Mouse (Mus musculus) large intestine, adult 2 months (tissue): ENCODE results near the gene Scube1. TPM values are rescaled to one million over a fixed set of nuclear protein-coding genes. Genes with fewer than 3 reads are reported as not detected.

ENCODE experiments used
- DNase-seq: peaks from one replicate; pipeline ENCODE4 v3.0.0-alpha.2; 2012; ENCODE audit warnings: low read depth, low spot score
- WGBS: fragments of 180-500 bp; shearing (Covaris S2); methylation state at CpG from one replicate; pipeline ENCODE4 v1.1.7; 2018; 5-methylcytosine and 5-hydroxymethylcytosine counted together
- polyA plus RNA-seq: library from polyadenylated mRNA; depleted of rRNA; stranded (reverse); fragments of >200 nt; gene quantifications from 2 replicates; pipeline ENCODE4 v1.2.3, GENCODE M21; 2012; rRNA removed

Scube1 gene
- polyA plus RNA-seq: 8.3 and 12.9 TPM in 2 replicates

DNA sequence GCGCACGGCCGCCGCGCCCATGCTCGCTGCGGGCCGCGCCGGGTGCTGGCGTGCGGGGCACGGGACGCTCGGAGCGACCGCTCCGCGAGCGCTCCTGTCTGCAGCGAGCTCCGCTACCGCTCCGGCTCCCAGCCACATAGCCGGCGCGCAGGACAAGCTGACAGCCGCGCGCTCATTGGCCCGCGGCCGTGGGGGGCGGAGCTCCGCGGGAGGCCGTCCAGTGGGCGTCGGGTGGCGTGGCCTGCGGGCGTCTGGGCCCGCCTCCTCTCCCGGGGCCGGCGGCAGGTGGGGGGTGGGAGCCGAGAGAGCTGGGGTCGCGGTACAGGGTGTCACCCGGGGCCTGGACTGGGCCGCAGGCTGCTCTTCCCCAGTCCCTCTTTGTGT, at the start of gene Scube1:
Scube1 (minus strand) TSS at position 136 of the 384 bp plus-strand sequence.
- peak; percentile 19 for DNase-seq
- under 1% methylated on average over 51 of the region's 51 CpGs for WGBS

DNA sequence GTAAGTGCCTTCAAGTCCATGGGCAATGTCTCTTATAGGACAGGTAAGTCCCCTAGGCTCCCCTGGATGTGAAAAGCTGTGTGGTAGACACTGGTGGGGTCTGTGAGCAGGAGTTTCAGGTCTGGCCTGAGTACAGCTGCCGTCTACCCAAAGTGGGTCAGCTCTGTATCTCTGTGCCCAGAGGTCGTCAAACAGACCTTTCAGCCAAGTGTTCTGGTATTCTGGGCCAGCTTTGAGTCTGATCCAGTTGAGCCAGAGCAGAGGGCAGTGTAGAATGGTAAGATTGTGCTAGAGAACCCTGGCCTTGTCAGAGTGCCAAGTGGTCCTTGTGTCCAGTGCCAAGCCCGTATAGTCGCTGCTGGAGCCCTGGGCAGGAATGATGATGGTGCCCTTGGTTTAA, 48.1 kb upstream of the Scube1 start:
- 79% methylated on average over 4 of the region's 4 CpGs for WGBS
- DNase-seq: no peak

DNA sequence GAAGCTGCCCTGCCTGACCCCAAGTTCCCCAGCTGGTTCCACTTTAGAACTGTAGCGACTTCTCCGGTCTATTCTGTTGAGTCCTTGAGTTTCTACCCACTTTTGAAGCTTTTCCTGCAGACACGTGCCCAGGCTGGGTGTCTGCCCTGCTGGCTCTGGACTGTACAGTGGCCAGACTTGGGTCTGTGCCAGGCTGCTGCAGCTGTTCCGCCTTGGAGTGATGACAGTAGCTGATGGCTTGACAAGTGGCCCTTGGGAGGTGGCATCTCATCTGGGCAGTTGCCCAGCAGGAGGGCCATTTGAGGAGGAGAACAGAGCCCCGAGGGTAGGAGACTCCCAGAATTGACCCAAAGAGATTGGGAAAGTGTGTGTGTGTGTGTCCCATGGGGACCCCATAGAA, 47.6 kb upstream of the Scube1 start:
- DNase-seq: no peak
- WGBS: 53% methylated on average over 5 of the region's 5 CpGs

DNA sequence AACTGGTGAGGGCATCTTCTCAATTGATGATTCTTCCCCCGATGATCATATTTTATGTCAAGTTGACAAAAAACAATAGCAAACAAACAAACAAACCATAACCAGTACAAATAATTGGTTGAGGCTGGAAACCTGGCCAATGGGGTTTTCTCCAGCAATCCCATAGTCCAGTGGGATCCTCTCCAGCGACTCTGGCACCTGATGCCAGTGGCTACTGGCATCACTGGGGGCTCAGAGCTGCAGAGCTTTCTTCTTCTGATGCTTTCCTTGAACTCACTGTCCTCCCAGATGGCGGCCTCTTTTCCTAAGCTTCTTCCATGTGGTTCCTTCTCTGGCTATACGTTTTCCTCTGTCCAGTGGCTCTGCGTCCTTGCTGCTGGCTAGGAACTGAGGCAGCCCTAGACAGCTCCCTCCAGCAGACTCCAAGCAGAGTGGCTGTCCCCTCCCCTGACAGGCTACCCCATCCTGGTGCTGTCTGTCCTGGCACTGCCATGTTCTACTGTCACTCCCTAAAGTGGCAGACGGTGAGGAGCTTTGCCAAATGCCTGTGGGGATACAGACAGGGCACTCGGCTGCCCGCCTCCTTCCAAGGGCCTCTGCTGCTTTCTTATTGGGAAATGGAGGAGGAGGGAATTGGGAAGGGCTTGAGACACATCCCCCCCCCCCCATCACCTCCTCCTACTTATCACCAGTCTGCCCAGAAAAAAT, 46.7 kb upstream of the Scube1 start:
- 72% methylated on average over 8 of the region's 8 CpGs for WGBS

DNA sequence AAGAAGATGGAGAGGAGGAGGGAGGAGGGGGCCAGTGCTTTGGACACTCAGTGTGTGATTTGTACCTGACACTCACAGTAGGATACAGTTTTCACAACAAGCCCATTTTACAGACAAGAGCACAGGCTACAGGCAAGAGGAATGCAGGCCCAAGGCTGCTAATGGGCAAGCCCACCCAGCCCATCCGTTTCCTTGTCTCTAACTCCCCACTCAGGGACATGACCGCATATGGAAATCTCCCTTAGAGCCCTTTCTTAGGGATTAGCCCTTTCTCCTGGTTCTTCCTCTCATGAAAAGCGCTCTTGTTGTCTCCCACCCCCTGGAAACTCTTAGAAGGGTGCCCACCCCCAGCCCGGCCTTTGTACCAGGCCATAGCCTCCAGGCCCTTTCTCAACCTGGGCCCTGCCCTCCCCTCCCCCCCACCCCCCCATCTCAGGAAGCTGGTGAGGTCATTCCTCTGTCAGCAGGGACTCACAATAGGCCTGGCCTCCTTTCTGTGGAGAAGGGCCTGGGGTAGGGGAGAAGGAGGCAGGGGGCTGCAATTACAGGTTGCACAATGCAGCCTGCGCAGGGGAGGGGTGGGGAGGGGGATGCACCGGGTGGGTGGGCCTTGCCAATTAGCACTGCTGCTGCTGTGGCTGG, 40.7 kb upstream of the Scube1 start:
- DNase-seq: no peak
- WGBS: 30% methylated on average over 6 of the region's 6 CpGs

More for the DNA sequence above, 46.7 kb upstream of the Scube1 start:
- no peak for DNase-seq

DNA sequence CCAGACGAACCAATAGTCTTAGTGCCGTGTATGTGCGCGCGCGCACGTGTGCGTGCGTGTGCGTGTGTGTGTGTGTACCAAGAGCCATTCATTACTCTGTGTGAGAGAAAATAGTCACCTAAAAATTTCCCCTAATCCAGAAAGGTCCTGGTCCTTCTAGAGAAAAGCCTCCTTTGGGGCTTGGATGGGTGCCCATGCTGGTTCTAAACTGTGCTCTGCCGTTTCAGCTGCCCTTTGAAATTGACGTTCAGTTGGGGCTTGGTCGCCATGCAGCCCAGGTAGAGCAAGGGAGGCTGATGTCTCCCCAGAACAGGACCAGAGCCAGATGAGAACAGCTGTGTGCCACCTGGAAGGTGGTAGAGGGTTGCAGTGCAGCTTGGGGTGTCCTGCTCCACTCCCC, 36.7 kb upstream of the Scube1 start:
- no peak for DNase-seq
- 81% methylated on average over 13 of the region's 13 CpGs for WGBS

DNA sequence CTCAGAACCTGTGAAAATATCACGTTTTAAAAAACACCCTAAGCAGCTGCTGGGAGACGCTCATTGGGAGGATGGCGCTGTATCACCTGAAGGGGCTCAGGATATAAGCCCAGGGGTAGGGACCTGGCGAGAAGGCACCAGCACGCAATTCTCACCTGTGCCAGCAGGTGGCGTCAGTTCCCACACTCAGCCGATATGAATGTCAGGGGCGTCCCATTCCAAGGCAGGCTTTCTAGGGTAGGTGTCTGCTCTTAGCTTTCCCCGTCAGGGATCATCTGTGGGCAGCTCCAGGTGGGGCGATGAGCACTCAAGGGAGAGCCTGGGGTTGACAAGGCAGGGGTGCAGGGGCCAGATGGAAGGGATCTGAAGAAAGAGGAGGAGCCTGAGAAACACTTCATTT, 35.9 kb upstream of the Scube1 start:
- WGBS: 8% methylated on average over 10 of the region's 10 CpGs
- no peak for DNase-seq

DNA sequence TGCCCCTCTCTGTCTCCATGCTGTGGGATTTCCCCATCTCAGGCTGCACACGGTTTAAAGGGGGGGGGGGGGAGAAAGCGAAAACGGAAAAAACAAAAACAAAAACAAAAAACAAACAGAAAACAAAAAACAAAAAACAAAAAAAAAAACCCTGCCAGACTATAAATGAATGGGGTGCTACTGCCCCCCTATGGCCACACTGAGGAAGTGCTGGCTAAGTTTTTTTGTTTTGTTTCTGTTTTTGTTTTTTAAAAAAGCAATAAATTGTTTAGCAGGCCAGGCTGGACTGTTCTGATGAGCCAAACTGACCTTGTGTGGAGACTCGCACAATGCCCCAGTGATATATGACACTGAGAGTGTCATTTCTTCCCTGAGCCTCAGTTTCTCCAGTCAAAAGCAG, 34.1 kb upstream of the Scube1 start:
- 14% methylated on average over 4 of the region's 4 CpGs for WGBS
- no peak for DNase-seq

DNA sequence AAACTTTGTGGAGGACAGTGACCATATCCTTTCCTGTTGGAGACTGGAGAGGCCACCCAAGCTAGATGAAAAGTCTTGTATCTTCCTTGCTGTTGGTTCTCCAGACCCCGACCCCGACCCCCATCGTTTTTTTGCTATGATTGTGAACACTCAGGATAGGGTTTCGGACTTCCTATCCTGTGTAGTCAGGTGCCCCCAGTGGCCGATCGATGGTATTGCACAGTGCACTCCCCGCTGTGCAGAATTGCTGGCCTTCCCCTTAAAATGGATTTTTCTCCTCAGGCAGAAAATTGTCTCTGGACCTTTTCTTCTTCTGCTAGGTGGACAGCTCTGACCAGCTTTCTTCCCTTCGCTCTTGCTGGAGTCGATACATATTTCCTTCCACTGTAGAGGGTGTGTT, 31.9 kb upstream of the Scube1 start:
- no peak for DNase-seq
- WGBS: 23% methylated on average over 9 of the region's 9 CpGs

DNA sequence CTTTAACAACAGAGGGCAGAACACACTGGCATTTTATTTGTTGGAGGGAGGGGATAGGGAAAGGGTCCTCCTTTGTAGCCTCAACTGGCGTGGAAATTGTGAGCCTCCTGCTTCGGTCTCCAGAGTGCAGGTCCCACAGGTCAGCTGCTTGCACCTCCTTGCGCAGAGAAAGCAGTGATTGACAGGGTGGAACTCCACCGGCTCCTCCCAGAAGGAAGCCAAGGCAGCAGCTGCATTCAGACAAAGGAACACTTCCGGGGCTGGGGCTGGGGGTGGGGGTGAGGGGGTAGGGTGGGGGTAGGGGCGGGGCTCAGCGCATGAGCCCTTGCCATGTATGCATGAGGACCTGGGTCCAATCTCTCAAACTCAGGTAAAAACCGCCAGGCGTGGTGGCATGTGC, 24.6 kb upstream of the Scube1 start:
- no peak for DNase-seq
- 64% methylated on average over 9 of the region's 9 CpGs for WGBS

DNA sequence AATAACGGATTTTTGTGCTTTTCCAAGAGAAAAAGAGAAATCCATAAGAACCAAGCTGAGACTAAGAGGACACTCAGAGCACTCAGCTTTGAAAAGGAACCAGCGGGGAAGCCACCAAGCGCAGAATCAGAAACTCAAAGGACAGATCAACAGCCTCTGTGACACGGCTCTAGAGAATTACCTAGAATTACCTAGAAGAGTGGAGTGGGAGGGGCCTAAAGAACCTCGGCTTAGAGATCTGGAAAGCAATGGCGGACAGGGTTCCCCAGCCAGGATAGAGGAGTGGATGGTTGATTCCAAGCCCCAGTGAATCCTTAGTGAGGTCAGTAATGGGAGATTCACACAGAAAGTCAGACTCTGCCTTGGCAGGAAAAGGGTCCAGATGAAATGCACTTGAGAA, 24.2 kb upstream of the Scube1 start:
- 79% methylated on average over 6 of the region's 6 CpGs for WGBS
- no peak for DNase-seq

DNA sequence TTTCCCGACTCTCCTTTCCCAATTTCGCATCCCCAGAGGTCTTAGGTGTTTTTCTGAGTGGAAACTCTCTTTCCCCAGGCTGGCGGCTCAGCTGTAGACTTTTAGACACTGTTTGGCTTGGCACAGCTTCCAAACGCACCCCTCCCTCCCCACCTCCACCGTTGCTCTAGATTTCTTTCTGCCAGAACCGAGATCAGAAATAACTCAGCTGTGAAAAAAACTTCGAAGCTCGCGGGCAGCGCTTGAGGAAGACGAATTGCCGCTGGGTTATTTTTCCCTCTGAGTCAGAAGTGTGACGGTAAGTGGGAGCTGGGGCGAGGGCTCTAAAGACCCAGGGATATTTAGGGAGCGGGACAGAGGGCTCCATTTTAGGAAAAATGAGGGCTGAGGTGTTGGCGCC, 21.5 kb upstream of the Scube1 start:
- 63% methylated on average over 16 of the region's 16 CpGs for WGBS

DNA sequence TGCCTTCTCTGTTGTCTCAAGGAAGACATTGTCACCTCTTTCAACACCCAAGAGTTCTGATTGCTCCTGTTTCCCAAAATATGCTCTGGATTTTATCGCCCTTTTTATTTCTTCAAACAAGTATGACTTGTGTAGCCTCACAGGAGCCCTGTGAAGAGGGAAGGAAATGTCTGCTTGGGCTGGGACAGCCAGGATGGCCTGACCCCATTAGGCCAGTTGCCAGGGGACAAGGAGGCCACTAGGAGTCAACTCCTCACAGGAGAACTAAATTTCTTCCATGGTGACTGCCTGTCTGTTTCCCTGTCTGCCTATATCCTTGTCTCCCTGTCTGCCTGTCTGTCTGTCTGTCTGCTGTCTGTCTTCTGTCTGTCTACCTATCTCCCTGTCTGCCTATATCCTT, 17.2 kb upstream of the Scube1 start:
- WGBS: 81% methylated on average over 1 of the region's 1 CpGs
- DNase-seq: no peak

More for the DNA sequence above, 21.5 kb upstream of the Scube1 start:
- no peak for DNase-seq

DNA sequence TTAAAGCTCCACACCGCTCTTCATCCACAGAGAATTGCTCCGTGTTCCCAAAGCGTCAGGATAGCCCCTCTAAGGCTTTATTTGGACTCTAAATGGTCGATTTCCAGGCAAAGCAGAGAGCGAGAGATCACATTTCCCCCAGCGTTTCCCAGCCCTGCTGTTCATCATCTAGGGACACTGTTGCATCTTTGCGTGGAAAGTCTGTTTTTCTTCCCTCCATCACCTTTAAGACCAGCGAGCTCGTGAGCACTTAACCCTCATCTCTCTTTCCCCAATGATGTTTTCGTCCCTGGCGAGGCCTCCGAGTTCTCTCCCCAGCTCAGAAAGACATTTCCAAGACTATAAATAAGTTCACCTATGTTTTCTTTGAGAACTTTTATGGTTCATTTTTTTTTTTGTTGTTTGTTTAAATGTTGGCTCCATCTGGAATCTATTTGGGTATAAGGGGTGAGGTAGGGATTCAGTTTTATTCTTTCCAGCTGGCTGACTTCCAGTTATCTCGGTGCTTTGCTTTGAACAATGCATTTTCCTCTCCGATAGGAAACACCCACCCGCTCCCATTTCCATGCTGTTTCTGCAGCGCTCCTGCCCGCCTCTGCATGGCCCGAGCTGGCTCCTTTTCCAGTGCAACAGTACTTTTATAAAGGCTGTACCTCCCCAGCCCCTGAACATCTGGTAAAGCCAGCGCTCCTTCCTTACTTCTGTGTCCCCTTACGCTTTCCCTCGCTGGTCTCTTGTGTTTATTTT, 16.0 kb upstream of the Scube1 start:
- no peak for DNase-seq
- WGBS: 27% methylated on average over 21 of the region's 21 CpGs

DNA sequence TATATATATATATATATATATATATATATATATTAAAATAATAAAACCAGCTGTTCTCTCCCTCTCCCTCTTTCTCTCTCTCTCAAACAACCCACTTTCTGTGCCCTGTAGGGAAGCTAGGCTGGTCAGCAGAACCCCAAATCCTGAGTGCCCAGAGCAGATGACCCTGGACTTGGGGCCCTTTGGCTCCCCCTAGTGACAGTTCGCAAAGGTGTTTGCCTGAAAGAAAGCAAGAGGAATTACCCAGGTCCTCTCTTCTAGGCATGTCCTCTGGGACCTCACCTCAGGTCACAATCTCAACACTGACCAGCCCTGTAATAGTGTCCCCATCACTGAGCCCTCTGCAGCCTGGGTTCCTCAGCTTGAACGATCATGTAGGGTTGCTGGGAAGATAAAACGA, 2.8 kb upstream of the Scube1 start:
- 25% methylated on average over 3 of the region's 3 CpGs for WGBS
- DNase-seq: no peak

DNA sequence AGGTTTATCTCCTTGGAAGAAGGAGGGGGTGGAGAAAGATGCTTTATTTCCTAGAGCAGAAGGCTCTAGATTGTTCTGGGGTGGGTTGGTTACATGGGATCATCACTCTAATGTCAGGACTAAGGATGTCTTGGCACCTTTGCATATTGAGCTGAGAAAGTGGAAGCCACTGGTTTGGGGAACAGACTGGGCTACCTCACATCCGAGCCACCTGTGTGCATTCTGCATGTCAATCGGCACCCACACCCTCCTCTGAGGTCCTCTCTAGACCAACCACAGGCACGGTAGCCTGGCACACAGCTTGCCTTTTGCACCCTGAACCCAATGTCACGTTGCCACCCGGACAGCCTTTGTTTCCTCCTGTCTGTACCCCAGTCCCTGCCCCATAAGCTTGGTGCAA, 1.9 kb upstream of the Scube1 start:
- DNase-seq: no peak
- WGBS: 79% methylated on average over 5 of the region's 5 CpGs

DNA sequence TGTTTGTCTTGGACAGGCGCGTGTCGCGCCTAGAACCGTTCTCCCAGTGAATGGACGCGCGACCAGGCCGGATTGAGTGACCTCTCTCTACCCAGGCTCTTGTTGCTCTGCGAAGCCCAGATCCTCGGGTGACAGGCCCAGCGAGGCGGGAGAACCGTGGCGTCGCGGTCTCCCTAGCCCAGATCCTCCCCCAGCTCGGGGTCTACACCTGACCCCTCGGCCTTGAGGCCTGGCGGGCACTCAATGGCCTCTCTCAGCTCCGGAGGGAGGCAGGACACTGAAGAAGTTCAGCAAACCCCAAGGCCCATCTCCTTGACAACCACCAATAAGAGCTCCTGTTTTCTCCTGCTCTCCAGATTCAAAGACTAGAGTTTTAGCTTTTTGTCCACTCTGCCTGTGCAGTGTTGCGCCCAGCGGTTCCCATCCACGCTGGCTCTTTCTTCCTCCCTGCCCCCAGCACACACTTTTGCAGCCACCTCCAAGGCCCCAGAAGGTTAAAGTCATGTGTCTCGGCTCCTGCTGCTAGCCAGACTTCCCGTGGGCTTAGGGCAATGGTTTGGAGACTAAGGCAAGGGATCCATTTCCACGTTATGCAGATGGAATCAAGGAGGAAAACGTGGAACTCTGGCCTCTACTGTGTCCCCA, 857 bp upstream of the Scube1 start:
- WGBS: 32% methylated on average over 28 of the region's 28 CpGs
- no peak for DNase-seq

DNA sequence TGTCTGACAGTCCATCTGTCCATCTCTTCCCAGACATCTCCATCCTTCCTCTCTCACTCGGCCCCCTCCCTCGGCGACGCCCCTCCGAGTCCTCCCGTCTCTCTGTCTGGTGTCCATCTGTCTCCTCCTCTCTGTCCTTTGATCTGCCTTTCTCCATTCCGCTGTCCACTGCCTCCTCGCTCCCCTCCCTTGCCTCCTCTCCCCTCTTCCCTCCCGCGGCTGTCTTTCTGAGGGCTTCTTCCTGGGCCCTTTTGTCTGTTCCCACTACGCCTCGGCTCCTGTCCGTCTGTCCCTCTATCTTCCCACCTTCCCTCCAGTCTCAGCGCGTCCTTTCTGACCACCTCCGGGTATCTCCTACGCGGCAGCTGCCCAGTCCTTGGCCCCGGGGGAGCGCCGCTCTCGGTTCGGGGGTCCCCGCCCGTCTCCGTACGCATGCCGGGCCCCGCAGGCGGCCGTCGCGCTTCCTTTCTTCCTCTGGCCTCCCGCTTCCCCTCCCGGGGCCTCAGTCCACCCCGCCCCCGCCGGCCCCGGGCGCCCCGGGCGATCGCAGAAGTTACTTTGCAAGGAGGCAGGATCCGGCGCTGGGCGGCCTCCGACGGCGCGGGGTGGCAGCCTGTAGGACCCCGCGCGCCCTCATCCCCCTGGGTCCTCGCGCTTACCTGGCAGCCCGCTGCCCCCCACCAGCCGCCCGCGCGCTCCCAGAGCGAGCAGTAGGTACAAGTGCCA, 498 bp downstream of the Scube1 start:
- DNase-seq: no peak
- 3% methylated on average over 61 of the region's 61 CpGs for WGBS

DNA sequence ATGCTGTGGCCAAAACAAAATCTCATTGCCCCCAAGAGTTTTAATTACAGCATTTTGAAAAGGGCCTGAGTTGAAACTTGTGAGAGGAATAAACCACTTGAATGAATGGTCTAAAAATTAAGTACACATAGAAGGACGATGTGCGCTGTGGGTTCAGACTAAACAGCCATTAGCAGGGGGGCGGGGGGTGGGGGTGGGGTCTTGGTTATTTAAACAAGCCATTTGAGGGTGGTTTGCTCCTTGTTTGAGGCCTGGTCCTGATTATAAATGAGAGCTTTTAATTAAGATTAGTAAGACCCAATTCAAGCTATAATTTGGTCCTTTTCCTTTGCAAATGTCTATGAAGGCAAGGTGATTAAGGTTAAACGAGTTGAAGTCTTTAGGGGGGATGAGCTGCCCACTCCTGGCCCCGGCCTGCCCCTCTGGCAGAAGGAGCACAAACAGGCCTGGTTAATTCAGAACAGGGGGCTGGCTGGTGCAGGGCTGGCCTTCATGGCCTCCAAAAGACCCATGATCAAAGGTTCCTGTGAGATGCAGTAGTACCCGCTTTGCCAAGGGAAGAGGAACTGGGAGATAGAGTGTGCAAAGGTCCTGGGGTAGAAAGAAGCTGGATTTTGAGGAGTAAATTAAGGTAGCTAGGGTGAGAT, 9.1 kb downstream of the Scube1 start:
- DNase-seq: no peak
- 54% methylated on average over 6 of the region's 6 CpGs for WGBS
